Mouse (Mus musculus) bone marrow, adult 2 months (tissue): ENCODE measurements around the gene Specc1l.
"Not testable (repeated sequence)": the region's sequence is repeated elsewhere in the genome, so short reads cannot be mapped to it uniquely, and the experiment has no call there.

Experiments
- CTCF ChIP-seq: fragments of 200-500 bp; IDR thresholded peaks from 2 replicates; pipeline ENCODE4 v1.5.1; 2011; ENCODE audit warnings: low read length, control low read depth; ENCODE audit not compliant: control insufficient read depth, insufficient read depth
- POLR2A ChIP-seq: fragments of 200-500 bp; IDR thresholded peaks from 2 replicates; pipeline ENCODE4 v1.6.1; 2011; ENCODE audit warnings: low read depth, mild to moderate bottlenecking, control low read depth, low read length, borderline replicate concordance; ENCODE audit not compliant: control insufficient read depth

GRCm38 (mm10) chr10:75344563-75344962 lies 132.7 kb downstream of the Specc1l start:
- not testable (repeated sequence) for TF ChIP-seq CTCF, POLR2A
